Mouse (Mus musculus) granulocyte monocyte progenitor cell, adult 5-6 weeks (primary cell): Measurements from ENCODE around the gene Abl2. TPM values are rescaled to one million over a fixed set of nuclear protein-coding genes. Genes with fewer than 3 reads are reported as not detected.
A peak's percentile ranks its signal among the peaks of the same experiment; 100 is the strongest.

Experiments
- ATAC-seq: replicated peaks from 2 replicates; pipeline ENCODE4 v1.8.0; 2016; ENCODE audit warnings: mild to moderate bottlenecking, moderate TSS enrichment, inconsistent platforms; ENCODE audit not compliant: poor library complexity, severe bottlenecking
- total RNA-seq, 2 experiments: library from RNA; stranded (forward) in 1 of 2; stranded (reverse) in 1 of 2; fragments of 200-712, 200-1000 nt in 1 of 2; fragments of >200 nt in 1 of 2; fragmentation: Nextera tagmentation in 1 of 2; gene quantifications; 2 replicates each; pipeline ENCODE4 v1.2.3; 2014 to 2017

Abl2 gene
- total RNA-seq, 2 experiments from 2014 or later, result 11.4 to 22.6 TPM

DNA sequence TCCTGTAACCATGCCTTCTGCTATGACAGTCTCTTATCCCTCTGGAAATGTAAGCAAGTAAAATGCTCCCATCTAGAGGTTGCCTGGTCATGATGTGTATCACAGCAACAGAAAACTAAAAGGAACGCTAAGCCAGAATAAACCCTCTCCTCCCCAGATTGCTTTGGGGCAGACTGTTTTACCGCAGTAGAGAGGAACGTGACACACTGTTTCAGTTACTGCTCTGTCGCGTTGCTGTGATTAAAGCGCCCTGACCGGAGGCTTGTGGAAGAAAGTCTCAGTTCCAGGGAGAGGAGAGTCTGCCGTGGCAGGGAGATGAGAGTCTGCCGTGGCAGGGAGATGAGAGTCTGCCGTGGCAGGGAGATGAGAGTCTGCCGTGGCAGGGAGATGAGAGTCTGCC, 22.6 kb downstream of the Abl2 start:
- ATAC-seq, result no peak

- peak; percentile 40; the same call in 1 of the 2 replicates for ATAC-seq
These were observed 25.6 kb downstream of the Abl2 start for GRCm38 (mm10) chr1:156584175-156584574.

- ATAC-seq, result peak; percentile 63
These were observed 26.9 kb downstream of the Abl2 start for GRCm38 (mm10) chr1:156585512-156585911.

DNA sequence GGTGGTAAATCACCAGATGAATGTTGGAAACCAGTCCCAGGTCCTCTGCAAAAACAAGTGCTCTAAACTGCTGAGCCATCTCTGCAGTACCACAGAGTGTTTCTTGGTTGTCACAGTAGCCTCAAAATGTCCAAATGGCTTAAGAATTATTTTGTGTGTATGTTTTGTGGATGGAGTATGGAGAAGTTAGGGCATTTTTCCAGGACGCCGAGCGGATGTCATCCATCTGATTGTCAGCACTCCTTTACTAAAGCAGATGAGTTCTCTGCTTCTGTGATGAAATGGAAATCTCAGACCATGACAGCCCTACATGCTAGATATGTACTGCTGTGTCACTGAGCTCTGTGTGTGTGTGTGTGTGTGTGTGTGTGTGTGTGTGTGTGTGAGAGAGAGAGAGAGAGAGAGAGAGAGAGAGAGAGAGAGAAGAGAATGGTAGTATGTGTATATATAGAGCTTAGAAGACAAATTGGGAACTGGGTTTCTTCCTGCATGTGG, 31.3 kb downstream of the Abl2 start:
- no peak for ATAC-seq

DNA sequence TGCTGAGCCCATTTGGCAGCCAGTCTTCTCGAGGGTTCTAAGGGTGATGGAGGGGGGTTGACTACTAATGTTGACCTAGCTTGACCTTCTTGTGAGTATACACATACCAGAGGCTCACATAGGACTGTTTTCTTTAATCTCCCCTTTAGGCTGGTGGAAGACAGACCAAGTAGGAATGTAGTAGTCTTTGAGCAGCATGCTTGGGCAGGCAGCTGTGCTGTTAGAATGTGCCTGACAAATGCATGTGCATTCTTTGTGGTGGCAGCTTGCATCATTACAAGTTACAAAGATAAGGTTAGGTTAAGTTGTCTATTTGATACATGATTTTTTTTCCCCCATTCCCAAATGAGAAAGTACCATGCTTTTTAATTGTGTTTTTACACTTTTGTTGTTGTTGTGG, 31.8 kb downstream of the Abl2 start:
- no peak for ATAC-seq

DNA sequence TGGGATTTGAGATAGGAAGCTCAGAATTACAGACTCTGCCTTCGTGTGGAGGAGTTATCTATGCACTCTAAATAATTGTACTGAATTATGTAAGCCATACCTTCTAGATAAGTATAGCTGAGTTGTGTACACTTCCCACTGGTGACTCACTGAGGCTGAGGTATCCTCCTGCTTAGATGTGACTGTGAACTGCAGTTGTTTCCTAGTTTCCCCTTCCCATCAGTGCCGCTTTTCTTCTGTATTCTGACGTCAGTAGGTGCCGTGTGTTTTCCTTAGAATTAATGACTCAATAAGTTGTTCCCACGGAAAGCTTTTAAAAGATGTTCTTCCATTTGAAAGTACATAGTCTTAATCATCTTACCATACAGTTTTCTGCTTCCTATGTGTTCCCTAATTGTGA, 34.7 kb downstream of the Abl2 start:
- no peak for ATAC-seq

DNA sequence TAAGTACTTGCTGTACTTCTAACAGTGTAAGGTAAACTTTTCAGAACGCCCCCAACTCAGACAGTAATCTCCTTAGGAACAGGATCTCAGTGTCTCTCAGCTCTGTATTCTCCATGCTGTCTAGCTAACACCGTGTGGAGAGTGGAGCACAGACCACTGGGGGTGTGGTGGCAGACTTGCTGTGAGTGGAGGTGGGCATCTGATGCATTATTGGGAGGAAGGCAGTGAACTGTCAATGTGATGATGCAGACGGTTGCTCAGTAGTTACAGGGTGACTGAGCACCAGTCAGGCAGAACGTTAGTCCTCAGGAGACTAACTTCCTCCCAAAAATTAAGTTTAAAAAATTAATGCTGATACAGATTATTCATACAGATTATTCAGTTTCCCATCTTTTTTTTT, 38.5 kb downstream of the Abl2 start:
- no peak for ATAC-seq

- ATAC-seq, result no peak
These were observed 44.0 kb downstream of the Abl2 start for GRCm38 (mm10) chr1:156602545-156602944.

DNA sequence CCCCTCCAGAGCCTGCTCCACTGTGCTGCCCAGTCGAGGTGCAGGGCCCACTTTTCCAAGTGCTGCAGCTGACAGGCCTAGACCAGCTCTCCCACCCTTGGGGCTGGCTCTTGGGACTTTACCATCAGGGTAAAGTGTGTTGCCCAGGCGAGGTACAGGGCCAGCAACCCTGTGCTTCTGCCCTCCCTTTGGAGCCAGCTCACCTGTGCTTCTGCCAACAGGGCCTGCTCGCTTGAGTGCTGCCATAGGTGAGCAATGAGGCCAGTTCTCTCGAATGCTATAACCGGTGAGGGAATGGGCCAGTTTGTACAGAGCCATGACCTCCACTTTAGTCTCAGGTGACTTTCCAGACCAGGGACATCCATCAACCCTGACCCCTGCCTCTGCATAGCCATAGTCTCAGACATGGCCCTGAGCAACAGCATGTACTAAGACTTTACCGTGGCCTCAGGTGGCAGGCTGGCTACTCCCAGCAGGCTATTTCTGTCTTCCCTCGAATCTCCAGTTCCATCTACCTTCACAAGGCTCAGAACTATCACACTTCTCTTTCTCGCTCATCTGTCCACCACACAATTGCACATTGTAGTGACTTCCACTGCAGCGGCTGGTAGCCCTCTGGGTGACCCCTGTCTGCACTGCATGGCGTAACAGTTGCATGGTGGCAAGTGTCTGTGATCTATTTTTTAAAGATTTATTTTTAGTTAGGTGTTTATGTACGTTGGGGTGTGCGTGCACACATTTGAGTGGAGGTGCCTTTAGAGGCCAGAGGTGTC, 46.7 kb downstream of the Abl2 start:
- peak; percentile 73 for ATAC-seq

- no peak for ATAC-seq
These were observed 47.4 kb downstream of the Abl2 start for GRCm38 (mm10) chr1:156605940-156606339.

DNA sequence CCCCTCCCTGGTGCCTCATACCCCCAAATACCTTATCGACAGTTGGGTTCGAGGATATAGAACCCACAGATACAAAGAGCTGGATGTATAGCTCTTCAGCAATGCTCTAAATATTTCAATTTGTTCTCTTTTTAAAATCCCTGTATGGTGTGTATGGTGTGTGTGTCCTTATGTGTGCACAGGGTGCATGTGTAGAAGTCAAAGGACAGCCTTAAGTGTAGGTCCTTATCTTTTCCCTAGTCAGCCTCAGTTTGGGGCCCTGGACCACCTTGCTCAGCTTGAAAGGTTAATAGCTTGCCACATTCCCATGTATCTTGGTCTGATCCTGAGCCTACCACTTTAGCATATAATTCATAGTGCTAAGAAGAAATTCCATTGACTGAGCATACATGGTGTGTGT, 49.9 kb downstream of the Abl2 start:
- ATAC-seq, result no peak

- ATAC-seq, result no peak
These were observed 51.7 kb downstream of the Abl2 start for GRCm38 (mm10) chr1:156610257-156610656.

- ATAC-seq, result peak; percentile 20
These were observed 55.4 kb downstream of the Abl2 start for GRCm38 (mm10) chr1:156613855-156614530.

DNA sequence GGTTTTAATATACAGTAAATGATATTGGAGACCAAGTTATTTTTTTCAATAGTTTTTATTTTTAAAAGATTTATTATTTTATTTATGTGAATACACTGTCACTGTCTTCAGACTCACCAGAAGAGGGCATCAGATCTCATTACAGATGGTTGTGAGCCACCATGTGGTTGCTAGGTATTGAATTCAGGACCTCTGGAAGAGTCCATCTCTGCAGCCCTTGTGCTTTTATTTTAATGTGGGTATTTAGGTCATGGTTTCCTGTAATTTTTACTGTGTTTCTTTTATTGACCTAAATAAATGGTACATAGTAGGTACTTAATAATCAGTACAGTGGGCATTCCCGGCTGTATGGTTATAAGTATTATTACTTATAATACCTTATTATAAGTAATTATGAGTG, 56.1 kb downstream of the Abl2 start:
- ATAC-seq, result no peak

DNA sequence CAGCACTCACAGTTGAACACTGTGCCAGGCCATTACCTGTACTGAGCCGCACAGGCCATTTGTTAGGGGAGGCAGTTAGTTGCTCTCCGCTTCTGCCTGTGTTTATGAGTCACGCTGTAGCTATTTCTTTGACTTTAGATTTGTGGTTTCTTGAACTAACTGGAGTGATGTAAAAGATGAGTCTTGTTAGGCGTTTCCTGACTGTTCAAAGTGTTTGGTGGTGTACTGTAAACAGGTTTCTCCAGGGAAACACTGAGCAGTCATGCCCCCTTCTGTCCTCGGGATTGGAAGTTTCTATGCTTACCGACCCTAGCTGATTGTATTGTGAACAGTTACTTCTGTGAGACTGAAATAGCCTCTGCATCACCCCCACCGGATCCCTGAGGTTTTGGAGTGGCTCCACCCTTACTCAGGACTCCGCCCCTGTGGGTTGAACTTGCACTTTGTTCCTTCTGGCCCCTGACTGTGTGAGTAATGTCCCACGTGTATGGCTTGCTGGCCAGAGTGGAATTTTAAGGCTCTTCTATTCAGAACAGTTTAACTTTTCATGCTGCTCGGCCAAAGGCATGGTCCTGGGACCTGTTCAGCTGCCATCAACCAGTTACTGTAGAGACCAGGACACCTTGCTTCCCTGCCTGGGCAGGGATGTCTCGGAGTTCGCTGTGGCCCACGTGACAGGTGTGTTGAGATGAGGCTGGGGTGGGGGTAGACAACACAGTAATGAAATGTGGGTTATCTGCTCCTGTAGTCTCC, 57.0 kb downstream of the Abl2 start:
- ATAC-seq, result peak; percentile 86

GRCm38 (mm10) chr1:156616989-156617598, 58.5 kb downstream of the Abl2 start:
- ATAC-seq, result peak; percentile 33

GRCm38 (mm10) chr1:156617811-156618210, 59.2 kb downstream of the Abl2 start:
- ATAC-seq, result no peak

DNA sequence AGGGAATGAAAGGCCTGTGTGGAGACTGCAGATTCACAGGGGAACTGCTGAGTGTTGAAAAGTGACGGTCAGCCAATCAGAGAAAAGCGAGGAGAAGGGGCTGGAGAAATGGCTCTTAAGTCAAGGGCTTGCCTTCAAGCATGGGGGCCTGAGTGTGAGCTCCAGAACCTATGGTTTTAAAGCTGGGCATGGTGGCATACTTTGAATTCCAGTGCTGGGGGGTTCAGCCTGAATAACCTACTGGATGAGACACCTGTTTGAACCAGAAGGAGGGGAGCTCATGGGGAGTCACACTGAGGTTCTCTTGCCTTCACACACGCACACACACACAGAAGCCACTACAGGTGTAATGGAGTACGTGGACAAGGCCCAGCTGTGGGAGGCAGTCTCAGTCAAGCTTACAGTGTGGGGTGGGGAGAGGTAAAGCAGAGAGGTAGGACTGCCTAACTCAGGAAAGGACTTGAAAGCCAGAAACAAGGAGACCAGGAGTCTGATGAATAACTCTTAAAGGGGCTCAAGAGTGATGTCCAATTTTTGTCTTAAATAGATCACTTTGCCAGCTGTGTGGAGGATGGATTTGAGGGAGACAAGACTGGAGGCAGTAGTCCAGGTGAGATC, 61.8 kb downstream of the Abl2 start:
- no peak for ATAC-seq

GRCm38 (mm10) chr1:156620951-156621350, 62.4 kb downstream of the Abl2 start:
- no peak for ATAC-seq

DNA sequence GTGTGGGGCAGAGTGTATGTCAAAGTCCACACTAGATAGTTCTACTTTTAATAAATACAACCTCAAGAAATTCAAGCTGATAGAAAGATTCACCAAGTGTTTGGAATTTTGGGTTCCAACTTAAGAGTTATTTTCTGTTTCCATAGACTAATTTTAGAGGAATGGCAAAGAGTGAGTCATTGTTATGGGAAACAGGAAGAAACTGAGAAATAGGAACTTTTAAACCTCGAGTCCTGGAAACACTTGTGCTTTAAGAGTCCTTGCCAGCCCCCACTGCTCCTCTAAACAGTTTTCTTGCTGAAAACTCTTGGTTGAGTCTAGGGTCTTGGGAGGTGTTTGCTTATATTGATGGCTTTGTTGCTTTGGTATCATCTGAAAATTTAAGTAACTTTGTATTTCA, 65.6 kb downstream of the Abl2 start:
- ATAC-seq, result no peak
